Mouse (Mus musculus) layer of hippocampus, adult 11-12 months (tissue): ENCODE results near the gene Cacnb4.

ENCODE experiments used
- DNase-seq: peaks from one replicate; pipeline ENCODE4 v3.0.0; 2022; ENCODE audit warnings: low spot score

The Cacnb4 gene

GRCm38 (mm10) chr2:52603935-52604650 is 72.5 kb downstream of the Cacnb4 start:
- DNase-seq = no peak

- DNase-seq = no peak
Measured at GRCm38 (mm10) chr2:52603421-52603820, 73.2 kb downstream of the Cacnb4 start.

- DNase-seq = no peak
Measured at GRCm38 (mm10) chr2:52602921-52603320, 73.7 kb downstream of the Cacnb4 start.

- no peak for DNase-seq
Measured at GRCm38 (mm10) chr2:52602228-52602627, 74.4 kb downstream of the Cacnb4 start.

GRCm38 (mm10) chr2:52597511-52597910 is 79.1 kb downstream of the Cacnb4 start:
- DNase-seq = no peak

GRCm38 (mm10) chr2:52593814-52594213 is 82.8 kb downstream of the Cacnb4 start:
- DNase-seq = no peak

- no peak for DNase-seq
Measured at GRCm38 (mm10) chr2:52593260-52593659, 83.4 kb downstream of the Cacnb4 start.

GRCm38 (mm10) chr2:52590970-52591347 is 85.7 kb downstream of the Cacnb4 start:
- DNase-seq = peak; percentile 88

GRCm38 (mm10) chr2:52590340-52590969 is 86.2 kb downstream of the Cacnb4 start:
- DNase-seq = no peak

- DNase-seq = no peak
Measured at GRCm38 (mm10) chr2:52589514-52589913, 87.1 kb downstream of the Cacnb4 start.

- DNase-seq = no peak
Measured at GRCm38 (mm10) chr2:52585384-52585783, 91.2 kb downstream of the Cacnb4 start.

- DNase-seq = no peak
Measured at GRCm38 (mm10) chr2:52581132-52581781, 95.4 kb downstream of the Cacnb4 start.

GRCm38 (mm10) chr2:52580697-52581096 is 95.9 kb downstream of the Cacnb4 start:
- no peak for DNase-seq

- DNase-seq = no peak
Measured at GRCm38 (mm10) chr2:52578846-52579245, 97.8 kb downstream of the Cacnb4 start.

- DNase-seq = no peak
Measured at GRCm38 (mm10) chr2:52577700-52578099, 98.9 kb downstream of the Cacnb4 start.

- DNase-seq = no peak
Measured at GRCm38 (mm10) chr2:52576546-52576945, 100.1 kb downstream of the Cacnb4 start.

GRCm38 (mm10) chr2:52575637-52576175 is 100.9 kb downstream of the Cacnb4 start:
- no peak for DNase-seq

- no peak for DNase-seq
Measured at GRCm38 (mm10) chr2:52574929-52575328, 101.7 kb downstream of the Cacnb4 start.

- no peak for DNase-seq
Measured at GRCm38 (mm10) chr2:52572221-52572620, 104.4 kb downstream of the Cacnb4 start.

- no peak for DNase-seq
Measured at GRCm38 (mm10) chr2:52571339-52571968, 105.2 kb downstream of the Cacnb4 start.

- DNase-seq = no peak
Measured at GRCm38 (mm10) chr2:52570781-52571180, 105.8 kb downstream of the Cacnb4 start.

GRCm38 (mm10) chr2:52570171-52570570 is 106.5 kb downstream of the Cacnb4 start:
- no peak for DNase-seq
